Mouse (Mus musculus): ENCODE measurements at regions not wholly inside any gene's neighbourhood (a gene's known extent, or its start where the extent isn't known, plus 50 kb on each side); places are given as distances from the start of the nearest gene placed in this dataset.

DNA sequence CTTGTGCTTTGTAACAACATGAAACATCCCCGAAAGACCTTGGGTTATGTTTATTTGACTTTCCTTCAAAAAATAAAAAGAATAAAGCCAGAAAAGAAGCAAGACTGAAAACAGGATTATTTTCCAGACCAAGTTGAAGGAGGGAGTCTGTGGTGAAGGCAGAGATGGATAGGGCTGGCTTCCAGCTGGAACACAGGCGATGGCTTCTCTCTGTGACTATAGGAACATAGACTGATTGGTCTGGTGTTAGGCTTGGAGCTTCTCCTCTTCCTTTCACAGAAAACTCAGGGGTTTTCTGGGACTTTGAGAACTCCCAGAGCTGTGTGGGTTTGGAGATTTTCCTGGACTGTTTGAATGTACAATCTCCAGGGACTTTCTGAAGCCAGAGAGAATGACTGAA is 625.8 kb downstream of the Gm826 start:
- no peak for DNase-seq

DNA sequence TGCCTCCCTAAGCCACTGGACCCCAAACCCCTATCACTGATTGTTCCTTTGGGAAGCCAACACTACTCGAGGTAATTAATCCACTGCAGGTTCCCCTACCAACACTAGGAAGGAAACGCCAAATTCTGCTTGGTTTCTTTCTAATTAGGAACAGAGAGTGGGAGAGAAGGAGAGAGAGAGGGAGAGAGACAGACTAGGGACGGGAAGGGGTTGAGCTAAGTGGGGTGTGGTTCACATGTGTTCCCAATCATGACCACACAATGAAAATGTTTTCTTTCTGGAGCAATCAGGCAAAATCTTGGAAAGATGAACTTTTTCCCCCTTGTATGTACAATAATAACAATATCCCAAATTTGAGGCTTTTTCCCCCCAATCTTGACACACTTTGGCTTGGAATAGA is 619.3 kb downstream of the Gm826 start:
- DNase-seq, result peak; percentile 15

DNA sequence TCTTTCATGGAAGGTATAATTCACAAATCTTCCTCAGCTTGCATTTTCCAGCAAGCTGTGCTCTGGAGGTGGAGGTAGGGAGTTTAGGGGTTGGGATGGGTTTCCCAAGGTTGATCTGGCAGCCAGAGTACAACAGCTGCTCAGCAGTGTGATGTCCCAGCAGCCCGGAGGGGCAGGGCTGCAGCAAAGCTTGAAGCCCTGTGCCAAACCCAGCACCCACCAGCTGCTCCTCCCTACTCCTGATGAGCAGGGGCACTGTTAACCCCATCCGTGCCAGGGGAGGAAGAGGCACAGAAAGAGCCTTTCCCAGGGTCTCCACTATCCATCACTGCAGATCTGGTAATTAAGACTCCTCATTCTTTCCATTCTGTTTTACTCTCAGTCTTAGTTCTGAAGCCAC is 615.2 kb downstream of the Gm826 start:
- no peak for DNase-seq

DNA sequence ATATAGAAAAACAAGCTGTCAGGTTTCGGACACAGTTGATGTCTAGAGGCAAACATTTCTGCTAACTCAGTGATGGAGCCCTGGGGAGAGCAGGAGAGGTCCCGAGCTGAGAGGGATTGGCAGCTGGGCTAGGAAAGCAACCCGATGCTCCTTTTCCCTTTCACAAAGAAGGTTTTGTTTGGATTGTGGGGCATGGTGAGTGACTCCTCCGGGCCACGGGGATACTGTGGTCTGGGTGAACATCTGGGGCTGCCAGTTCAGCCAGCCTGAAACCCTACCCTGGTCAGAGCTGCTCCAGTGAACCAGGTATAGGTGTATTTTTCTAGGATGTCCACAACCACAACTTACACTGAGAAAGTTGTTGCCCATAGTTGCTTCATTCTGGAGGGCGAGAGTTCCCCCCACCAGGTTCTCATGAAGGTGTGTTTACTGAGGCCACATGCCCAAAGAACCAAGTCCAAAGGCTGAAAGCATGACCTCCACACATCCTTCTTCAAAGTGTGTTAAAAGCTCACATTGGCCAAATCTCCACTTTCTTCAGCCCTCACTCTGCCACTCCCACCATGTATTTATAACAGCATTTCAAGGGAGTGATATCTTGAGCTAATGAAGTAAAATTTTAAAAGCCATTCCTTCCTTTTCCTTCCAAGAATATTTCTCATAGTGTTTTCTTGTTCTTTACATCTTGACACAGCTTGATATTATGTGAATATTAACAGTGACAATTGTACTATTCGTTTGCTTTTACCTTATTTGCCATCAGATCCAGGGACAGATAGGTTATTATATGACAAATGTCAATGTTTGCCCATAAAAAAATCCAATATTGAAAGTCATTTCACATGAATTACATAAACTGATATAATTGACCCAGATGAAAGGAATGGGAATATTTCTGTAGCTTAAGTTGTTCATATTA is 608.5 kb downstream of the Gm826 start:
- peak; percentile 49 for DNase-seq

DNA sequence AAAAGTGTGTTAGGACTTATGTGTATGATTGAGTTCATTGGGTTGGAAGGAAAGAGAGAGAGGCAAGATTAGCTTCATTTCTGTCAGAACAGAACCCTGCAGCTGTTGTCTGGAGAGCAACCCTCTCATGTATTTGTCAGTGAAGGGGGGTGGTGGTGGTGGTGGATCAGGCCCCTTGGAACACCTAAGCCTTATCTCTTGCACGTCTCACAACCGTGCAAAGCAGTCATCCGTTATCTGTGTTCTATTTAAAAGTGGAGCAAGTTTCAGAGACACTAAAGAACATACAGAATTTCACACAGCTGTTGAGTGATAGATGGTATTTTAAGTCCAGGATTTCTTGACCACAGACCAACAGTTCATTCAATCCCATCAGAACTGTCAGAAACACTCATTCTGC is 604.7 kb downstream of the Gm826 start:
- no peak for DNase-seq

DNA sequence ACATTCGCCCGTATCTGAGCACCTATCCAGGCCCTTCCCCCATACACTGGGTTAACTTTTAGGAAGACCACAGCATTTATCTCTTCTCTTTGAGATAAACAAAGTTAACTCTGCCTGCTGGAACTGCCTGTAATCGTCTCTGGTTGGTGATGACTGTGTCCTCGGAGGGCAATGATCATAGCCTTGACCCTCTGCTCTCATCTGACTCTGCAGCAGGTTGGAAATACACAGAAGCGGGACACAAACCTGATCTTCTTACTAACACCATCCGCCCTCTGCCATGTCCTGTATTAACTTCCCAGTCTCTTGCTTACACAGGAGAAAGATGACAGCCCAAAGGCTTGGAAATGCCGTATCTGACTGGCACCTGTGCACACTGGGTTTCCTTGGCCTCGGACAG is 603.7 kb downstream of the Gm826 start:
- no peak for DNase-seq

DNA sequence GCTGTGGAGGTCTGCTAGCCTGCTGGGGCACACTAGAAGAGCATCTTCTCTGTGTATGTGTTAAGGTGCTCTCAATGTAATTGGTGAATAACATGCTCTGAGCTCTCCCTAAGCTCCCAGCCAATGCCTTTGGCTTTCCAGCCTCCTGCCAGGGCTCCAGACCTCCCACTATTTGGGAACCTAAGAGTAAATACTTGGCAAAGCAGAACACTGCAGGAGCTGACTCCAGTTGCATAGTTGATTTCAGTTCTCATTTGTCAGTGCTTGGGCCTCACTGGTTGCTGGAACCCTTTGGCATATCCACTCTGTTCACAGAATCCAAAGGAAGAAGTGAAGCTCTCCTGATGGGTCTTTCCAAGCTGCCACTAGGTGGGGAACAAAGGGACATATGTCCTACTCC is 602.7 kb downstream of the Gm826 start:
- DNase-seq, result no peak

DNA sequence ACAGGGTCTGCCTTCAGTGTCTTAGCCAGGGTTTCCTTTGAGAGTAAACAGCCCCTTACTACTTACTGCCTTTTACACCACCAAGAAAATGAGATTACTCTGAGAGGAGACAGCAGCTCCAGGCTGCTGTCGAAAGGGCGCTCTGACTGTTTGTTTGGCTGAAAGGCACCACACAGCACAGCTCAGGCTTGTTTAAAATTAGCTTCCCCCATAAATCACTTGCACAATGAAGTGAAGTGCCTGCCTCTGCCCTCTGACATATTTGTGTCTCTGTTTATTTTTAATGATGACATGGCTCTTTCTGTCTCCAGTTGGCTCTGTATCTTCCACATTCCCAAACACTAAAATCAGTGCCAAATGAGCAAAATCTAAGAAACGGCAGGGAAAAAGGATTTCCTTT is 601.5 kb downstream of the Gm826 start:
- peak; percentile 27 for DNase-seq

DNA sequence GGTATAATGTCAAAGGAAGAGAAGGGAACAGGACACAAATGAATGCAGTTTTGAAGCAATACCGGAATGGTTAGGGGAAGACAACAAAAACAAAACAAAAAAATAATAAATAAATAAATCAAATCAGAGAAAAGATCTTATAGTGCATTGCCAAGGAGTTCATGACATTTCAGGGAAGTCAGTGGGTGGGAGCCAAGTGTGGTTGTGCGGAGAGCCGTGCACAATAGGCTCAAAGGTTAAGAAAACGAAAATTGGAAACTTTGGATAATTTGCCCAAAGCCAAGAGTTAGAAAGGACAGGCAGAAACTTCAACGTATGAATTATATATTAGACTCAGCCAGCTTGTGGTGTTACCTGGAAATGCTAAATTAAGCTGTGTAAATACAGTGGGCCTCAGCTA is 599.4 kb downstream of the Gm826 start:
- no peak for DNase-seq

DNA sequence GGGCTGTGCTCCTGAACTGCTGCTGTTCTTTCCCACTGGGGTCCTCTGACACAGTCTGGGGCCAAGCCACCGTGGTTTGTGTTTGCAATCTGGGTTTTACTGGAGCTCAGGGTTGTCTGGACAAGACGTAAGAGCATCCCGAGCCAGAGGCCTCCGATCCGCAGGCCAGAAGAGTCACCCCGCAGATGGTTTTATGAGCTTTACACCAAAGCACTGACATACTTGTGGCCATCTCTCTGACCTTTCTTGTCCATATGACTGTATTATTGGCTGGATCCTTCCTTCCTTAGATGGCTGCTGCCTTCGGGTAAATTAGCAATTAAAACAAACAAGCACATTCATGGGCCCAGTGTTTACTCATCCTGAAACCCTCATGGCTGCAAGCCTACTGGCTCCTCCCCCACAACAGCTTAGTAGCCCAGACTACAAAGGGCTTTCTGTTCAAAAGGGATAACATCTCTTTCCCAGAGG is 578.4 kb downstream of the Gm826 start:
- peak; percentile 53 for DNase-seq

DNA sequence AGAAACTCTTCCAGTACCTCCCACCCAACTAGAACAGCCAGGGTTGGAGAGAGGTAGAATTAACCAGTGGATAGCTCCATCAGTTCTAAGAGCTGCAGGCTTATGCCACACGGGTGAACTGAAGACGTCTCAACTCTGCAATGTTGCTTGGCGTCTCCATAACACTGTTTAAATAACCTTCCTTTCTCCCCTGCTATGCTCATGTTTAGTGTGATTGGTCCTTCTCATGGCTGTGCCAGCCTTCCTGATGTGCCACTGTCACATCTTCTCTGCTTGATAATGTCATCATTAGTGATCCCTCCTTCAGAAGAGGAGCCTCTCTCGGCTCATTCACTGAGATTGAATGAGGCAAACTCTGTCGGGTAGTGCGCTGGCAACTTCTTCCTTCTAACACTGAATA is 573.2 kb downstream of the Gm826 start:
- no peak for DNase-seq

DNA sequence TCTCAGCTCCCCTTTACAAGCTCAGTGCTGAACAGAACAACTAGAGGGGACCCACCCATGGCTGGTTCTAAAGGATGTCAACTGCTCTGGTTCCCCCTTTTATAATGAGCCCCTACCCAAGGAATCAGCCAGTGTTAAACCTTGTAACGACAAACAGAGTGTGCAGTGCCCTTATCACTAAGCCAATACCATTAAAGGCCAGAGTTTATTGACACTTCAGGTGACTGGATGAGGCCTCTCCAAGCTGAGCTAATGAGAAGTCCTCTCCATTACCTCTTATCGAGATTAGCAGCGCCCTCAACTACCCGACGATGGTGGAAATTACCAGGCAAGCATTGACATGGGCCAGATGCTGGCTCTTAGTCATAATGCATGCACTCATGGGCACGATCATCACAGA is 570.8 kb downstream of the Gm826 start:
- DNase-seq, result no peak
